Mouse (Mus musculus): ENCODE measurements around the gene Sorl1.

Gene Sorl1
- long read RNA-seq, experiment 1, partial matches to known transcripts, result 4 of 7 reads
- long read RNA-seq, experiment 1, other reads (novel, unspliced or antisense), result 3 of 7 reads
- long read RNA-seq, experiment 2, partial matches to known transcripts, result 1 of 6 reads
- long read RNA-seq, experiment 2, other reads (novel, unspliced or antisense), result 5 of 6 reads

- intact Hi-C loops (cut with DNase I), result loop anchor here (2.0 to 10.0 kb wide), 3 partner anchors 47 to 123 kb away; no protein-coding TSS in a partner anchor
These were observed at the start of gene Sorl1 for GRCm38 (mm10) chr9:42123713-42124576. Gene Sorl1 (minus strand): TSS chr9:42124297.

- intact Hi-C loops (cut with DNase I), result no loop called here
These were observed 49.7 kb upstream of the Sorl1 start for GRCm38 (mm10) chr9:42173781-42174180.

GRCm38 (mm10) chr9:42169491-42169890 lies 45.4 kb upstream of the Sorl1 start:
- intact Hi-C loops (cut with DNase I), result no loop called here

- intact Hi-C loops (cut with DNase I), result no loop called here
These were observed 44.9 kb upstream of the Sorl1 start for GRCm38 (mm10) chr9:42169025-42169424.

- intact Hi-C loops (cut with DNase I), result no loop called here
These were observed 40.8 kb upstream of the Sorl1 start for GRCm38 (mm10) chr9:42164930-42165329.

- intact Hi-C loops (cut with DNase I), result no loop called here
These were observed 38.9 kb upstream of the Sorl1 start for GRCm38 (mm10) chr9:42163011-42163410.

- intact Hi-C loops (cut with DNase I), result no loop called here
These were observed 35.3 kb upstream of the Sorl1 start for GRCm38 (mm10) chr9:42159376-42159775.

GRCm38 (mm10) chr9:42158652-42159051 lies 34.6 kb upstream of the Sorl1 start:
- intact Hi-C loops (cut with DNase I), result no loop called here

GRCm38 (mm10) chr9:42157981-42158380 lies 33.9 kb upstream of the Sorl1 start:
- intact Hi-C loops (cut with DNase I), result no loop called here

GRCm38 (mm10) chr9:42156566-42156965 lies 32.5 kb upstream of the Sorl1 start:
- intact Hi-C loops (cut with DNase I), result no loop called here

- intact Hi-C loops (cut with DNase I), result no loop called here
These were observed 30.6 kb upstream of the Sorl1 start for GRCm38 (mm10) chr9:42154682-42155081.

GRCm38 (mm10) chr9:42148816-42149215 lies 24.7 kb upstream of the Sorl1 start:
- intact Hi-C loops (cut with DNase I), result no loop called here

GRCm38 (mm10) chr9:42148036-42148435 lies 23.9 kb upstream of the Sorl1 start:
- intact Hi-C loops (cut with DNase I), result no loop called here

GRCm38 (mm10) chr9:42146463-42146862 lies 22.4 kb upstream of the Sorl1 start:
- intact Hi-C loops (cut with DNase I), result no loop called here

- intact Hi-C loops (cut with DNase I), result no loop called here
These were observed 17.6 kb upstream of the Sorl1 start for GRCm38 (mm10) chr9:42141549-42142210.

- intact Hi-C loops (cut with DNase I), result no loop called here
These were observed 14.3 kb upstream of the Sorl1 start for GRCm38 (mm10) chr9:42138248-42138858.

- intact Hi-C loops (cut with DNase I), result no loop called here
These were observed 13.5 kb upstream of the Sorl1 start for GRCm38 (mm10) chr9:42137578-42137977.

GRCm38 (mm10) chr9:42130793-42131760 lies 7.0 kb upstream of the Sorl1 start:
- intact Hi-C loops (cut with DNase I), result no loop called here

GRCm38 (mm10) chr9:42127983-42128382 lies 3.9 kb upstream of the Sorl1 start:
- intact Hi-C loops (cut with DNase I), result loop anchor here (10.0 kb wide), 1 partner anchor 107 kb away; no protein-coding TSS in a partner anchor

- intact Hi-C loops (cut with DNase I), result loop anchor here (2.0 to 10.0 kb wide), 2 partner anchors 109 to 125 kb away; no protein-coding TSS in a partner anchor
These were observed 1.3 kb upstream of the Sorl1 start for GRCm38 (mm10) chr9:42125262-42125982.

All from adrenal gland (tissue).